Mouse (Mus musculus): ENCODE measurements around the gene Pip4k2c. TPM values are rescaled to one million over a fixed set of nuclear protein-coding genes. Genes with fewer than 3 reads are reported as not detected.

Pip4k2c gene
- polyA plus RNA-seq, 1 experiment from 2014 or later = 17.9 TPM

DNA sequence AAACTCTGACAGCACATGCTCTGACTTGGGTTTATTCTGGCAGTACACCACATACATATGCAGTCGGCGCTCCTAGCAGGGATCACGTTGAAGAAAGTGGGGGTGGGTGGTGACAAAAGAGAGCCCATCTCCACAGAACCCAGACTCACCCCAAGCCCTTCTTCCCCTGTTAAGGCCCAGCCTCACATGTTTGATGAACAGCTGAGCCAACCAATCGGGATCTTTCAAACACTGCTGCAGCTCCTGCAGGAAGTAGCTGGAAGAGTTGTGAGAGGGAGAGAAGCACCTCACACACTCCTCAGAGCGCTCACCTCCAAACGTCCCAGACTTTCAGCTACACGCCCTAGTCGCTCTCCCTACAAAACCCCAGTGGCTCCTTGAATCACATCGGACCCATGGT is 26.3 kb downstream of the Pip4k2c start:
- H3K9me3 ChIP-seq = peaks cover 3% of the 10 kb centered on the region; the same call in 1 of the 2 replicates
- H3K36me3 ChIP-seq = peaks cover 33% of the 10 kb centered on the region
- H3K4me3 ChIP-seq = no peak overlapping the region
- WGBS = 67% methylated on average over 9 of the region's 9 CpGs
- H3K27ac ChIP-seq = no peak overlapping the region
- DNase-seq (ENCODE audit: low spot score) = no peak
- peaks cover 67% of the 10 kb centered on the region for H3K4me1 ChIP-seq (replicated peaks)
- peaks cover 61% of the 10 kb centered on the region for H3K27me3 ChIP-seq (ENCODE audit: insufficient read depth, poor library complexity, severe bottlenecking)

DNA sequence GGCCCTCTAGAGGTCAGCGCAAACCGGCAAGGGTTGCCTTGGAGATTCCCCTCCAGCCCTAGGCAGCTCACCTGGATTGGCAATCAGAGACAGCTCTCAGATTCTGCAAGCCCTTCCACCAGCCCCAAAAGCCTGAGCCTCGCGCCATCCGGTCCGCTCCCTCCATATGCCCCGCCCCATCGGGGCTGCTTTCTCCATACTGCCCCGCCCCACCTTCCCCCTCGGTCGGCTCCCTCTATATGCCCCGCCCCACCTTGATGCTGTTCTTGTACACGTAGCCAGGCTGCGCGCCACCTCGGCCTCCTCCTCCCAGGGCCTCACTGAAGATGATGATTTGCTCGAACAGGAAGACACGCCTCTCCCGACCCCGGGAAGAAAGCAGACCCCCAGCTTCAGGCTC is 27.6 kb downstream of the Pip4k2c start:
- no peak for DNase-seq (ENCODE audit: low spot score)
- 0 out of 2 replicates have a peak overlapping the region, but pooled peaks have one; percentile 45 for H3K27ac ChIP-seq
- 14% methylated on average over 20 of the region's 20 CpGs for WGBS
- H3K27me3 ChIP-seq (ENCODE audit: insufficient read depth, poor library complexity, severe bottlenecking) = peaks cover 75% of the 10 kb centered on the region
- peaks cover 33% of the 10 kb centered on the region for H3K36me3 ChIP-seq
- H3K9me3 ChIP-seq = peaks cover 3% of the 10 kb centered on the region; the same call in 1 of the 2 replicates
- peaks cover 66% of the 10 kb centered on the region for H3K4me1 ChIP-seq (replicated peaks)
- peak overlapping the region; percentile 27 for H3K4me3 ChIP-seq

DNA sequence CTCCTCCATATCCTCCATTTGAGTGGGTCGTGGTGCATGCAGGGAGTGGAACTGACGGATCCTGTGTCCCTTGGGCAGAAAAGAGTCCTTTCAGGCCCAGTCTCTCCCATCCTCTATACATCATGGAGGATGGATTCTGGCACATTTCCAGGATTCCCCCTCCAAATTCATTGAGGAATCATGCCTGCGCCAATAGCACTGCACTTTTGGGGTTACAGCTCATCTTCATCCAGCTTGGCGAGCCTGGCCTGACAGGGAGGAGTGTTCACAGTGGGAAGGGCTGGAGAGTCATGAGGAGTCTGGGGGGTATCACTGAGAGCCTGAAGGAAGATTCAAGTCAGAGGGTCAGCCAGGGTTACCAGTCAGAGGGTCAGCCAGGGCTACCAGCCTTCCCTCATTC is 28.8 kb downstream of the Pip4k2c start:
- DNase-seq (ENCODE audit: low spot score) = no peak
- H3K27me3 ChIP-seq (ENCODE audit: insufficient read depth, poor library complexity, severe bottlenecking) = peaks cover 86% of the 10 kb centered on the region
- peaks cover 67% of the 10 kb centered on the region for H3K4me1 ChIP-seq (replicated peaks)
- H3K36me3 ChIP-seq = peaks cover 33% of the 10 kb centered on the region
- peaks cover 3% of the 10 kb centered on the region; the same call in 1 of the 2 replicates for H3K9me3 ChIP-seq
- H3K4me3 ChIP-seq = no peak overlapping the region
- no peak overlapping the region for H3K27ac ChIP-seq
- 91% methylated on average over 4 of the region's 4 CpGs for WGBS

DNA sequence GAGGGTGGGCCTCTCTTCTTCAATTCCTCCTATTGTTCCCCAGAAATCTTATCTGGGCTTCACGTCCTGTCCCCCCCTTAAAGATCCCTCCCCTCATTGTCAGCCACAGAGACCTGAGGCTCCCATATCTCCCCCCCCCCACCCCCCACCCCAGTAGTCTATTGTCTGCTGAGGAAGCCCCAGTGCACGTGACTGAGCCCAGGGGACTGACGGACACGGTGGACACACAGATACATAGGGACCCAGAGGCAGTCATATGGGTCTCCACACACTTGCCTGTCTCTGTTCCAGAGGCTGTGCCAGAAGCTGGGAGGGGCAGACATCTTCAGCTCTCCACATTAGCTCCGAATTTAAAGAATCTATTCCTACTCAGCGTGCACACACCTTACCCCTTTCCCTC is 29.8 kb downstream of the Pip4k2c start:
- WGBS = 71% methylated on average over 6 of the region's 6 CpGs
- no peak overlapping the region for H3K27ac ChIP-seq
- H3K4me1 ChIP-seq (replicated peaks) = peaks cover 70% of the 10 kb centered on the region
- peaks cover 96% of the 10 kb centered on the region for H3K27me3 ChIP-seq (ENCODE audit: insufficient read depth, poor library complexity, severe bottlenecking)
- no peak overlapping the region for H3K4me3 ChIP-seq
- peaks cover 26% of the 10 kb centered on the region for H3K36me3 ChIP-seq
- no peak for DNase-seq (ENCODE audit: low spot score)
- no peaks in the 10 kb centered on the region for H3K9me3 ChIP-seq

DNA sequence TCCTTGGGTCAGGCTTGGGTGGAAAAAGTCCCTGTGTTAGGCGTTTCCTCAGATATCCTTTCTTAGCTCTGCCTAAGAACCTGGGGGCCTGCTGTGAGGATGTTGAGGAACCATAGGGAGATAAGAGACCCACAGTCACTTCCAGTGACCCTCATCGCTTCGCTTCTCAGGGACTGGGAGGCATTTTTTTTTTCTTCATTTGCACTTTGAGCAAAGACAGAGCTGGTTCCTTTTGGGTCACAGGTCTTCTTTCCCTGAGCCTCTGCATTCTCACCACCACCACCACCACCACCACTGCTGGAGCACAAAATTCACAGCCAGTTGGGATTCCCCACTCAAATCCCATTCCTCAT is 30.7 kb downstream of the Pip4k2c start:
- Histone ChIP-seq H3K36me3 (peaks cover 19% of the 10 kb centered on the region), H3K27me3 (ENCODE audit: insufficient read depth, poor library complexity, severe bottlenecking) (peaks cover 99% of the 10 kb centered on the region), H3K27ac (no peak overlapping the region), H3K4me1 (replicated peaks) (peaks cover 71% of the 10 kb centered on the region), H3K4me3 (peak overlapping the region; percentile 35; the same call in 1 of the 2 replicates), H3K9me3 (no peaks in the 10 kb centered on the region)
- WGBS = 9% methylated on average over 3 of the region's 3 CpGs
- DNase-seq (ENCODE audit: low spot score) = no peak

DNA sequence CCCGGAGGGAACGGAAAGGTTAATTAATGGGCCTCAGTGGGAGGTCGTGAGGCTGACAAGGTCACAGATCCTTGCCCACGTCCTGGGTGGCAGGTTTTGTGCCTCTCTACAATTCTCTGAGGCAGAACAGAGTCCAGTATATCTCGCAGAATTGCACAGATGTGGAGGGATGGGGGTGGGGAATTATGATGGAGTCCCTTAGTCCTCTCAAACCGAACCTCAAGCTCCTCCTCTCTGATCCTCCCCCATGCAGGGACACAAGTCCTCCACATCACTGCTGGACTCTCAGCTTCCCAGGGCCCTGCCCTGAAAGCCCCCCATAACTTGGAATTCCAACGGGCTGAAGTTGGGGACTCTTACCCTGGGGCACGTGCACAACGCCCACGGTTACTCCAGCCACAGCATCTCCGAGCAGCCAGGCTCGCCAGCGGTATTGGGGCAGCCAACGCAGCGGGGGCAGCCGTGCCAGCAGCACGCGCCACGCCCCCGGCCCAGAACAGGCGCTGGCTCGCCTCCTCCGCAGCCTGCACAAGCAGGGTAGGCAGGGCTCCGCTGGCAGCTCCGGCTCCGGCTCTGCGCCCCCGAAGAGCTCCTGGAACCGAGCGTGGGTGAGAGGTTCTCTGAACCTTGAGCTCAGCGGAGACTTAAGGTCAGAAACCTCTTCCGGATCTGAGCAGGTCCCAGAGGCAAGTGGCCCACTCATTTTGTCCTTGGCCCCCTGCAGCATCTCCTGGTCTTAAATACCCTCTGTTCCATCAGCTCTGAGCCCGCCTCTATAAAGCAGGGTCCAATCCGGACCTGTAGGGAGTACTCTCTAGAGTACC is 31.3 kb downstream of the Pip4k2c start, which contains the start of gene Slc26a10:
Gene Slc26a10 (minus strand): TSS at position 775 of the 824 bp plus-strand sequence.
- no peaks in the 10 kb centered on the region for H3K9me3 ChIP-seq
- H3K27ac ChIP-seq = no peak within 1 kb of the TSS
- H3K4me3 ChIP-seq = peak within 1 kb of the TSS; percentile 35
- H3K36me3 ChIP-seq = peaks cover 17% of the 10 kb centered on the region
- WGBS = 2% methylated on average over 34 of the region's 34 CpGs
- H3K27me3 ChIP-seq (ENCODE audit: insufficient read depth, poor library complexity, severe bottlenecking) = peaks cover 96% of the 10 kb centered on the region
- peaks cover 65% of the 10 kb centered on the region for H3K4me1 ChIP-seq (replicated peaks)
- peak; percentile 35 for DNase-seq (ENCODE audit: low spot score)

DNA sequence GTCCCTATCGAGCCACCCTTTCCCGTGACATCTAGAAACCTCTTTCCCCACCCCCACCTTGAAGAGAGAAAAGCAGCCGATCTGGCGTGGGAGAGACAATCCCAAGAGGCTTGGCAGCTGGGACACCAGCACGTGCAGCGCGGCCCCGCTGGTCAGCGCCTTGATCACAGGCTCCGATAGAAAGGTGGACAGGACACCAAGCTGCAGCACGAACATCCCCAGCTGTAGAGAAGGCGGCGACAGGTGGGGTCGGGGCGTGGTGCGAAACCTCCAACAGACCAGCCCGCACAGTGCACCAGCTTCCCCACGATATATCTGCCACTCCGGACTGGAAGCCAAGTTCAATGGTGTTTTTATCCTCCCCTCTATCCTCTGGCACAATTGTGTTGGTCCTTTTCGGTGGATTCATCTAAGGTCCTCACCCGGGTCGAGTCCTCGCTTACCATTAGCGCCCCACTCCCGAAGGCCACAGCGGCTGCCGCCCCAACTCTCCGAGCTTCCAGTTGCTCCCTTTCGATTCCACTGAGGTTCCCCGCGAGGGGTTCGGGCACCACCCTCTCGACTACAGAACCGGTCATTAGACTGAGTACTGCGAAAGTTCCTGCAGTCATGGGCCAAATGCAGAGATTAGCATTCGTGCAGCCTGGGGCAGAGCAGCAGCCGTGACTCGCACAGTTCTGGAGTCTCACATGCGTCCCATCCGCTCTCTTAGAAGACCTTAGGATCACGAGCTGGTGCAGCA is 32.9 kb downstream of the Pip4k2c start:
- 4% methylated on average over 41 of the region's 41 CpGs for WGBS
- H3K36me3 ChIP-seq = peaks cover 9% of the 10 kb centered on the region
- H3K4me3 ChIP-seq = peak overlapping the region; percentile 48
- H3K9me3 ChIP-seq = no peaks in the 10 kb centered on the region
- H3K27me3 ChIP-seq (ENCODE audit: insufficient read depth, poor library complexity, severe bottlenecking) = peaks cover 89% of the 10 kb centered on the region
- peaks cover 49% of the 10 kb centered on the region for H3K4me1 ChIP-seq (replicated peaks)
- no peak overlapping the region for H3K27ac ChIP-seq
- DNase-seq (ENCODE audit: low spot score) = peak; percentile 39

DNA sequence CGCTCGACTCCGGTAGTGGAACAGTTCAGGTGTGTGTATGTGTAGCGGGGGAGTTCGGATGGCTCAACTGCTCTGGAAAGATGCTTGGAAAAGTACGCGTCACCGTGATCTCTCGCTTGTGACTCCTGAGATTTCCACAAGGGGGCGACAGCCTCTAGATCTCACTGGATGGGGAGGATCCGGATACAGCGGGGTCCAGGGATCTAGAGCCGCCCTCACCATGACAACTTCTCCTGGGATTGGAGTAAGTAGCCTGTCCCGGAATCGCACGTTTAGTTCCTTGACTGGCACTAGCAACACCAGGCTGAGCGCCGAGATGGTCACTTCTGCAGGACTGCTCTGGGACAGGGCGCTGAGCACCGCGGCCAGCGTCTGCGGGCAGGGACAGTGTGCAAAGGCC is 33.7 kb downstream of the Pip4k2c start:
- Histone ChIP-seq H3K36me3 (0 out of 2 replicates have a peak, but pooled peaks cover 3% of the 10 kb centered on the region), H3K27me3 (ENCODE audit: insufficient read depth, poor library complexity, severe bottlenecking) (peaks cover 82% of the 10 kb centered on the region), H3K27ac (no peak overlapping the region), H3K9me3 (no peaks in the 10 kb centered on the region), H3K4me3 (peak overlapping the region; percentile 48), H3K4me1 (replicated peaks) (peaks cover 45% of the 10 kb centered on the region)
- peak; percentile 89 for DNase-seq (ENCODE audit: low spot score)
- 1% methylated on average over 23 of the region's 23 CpGs for WGBS

DNA sequence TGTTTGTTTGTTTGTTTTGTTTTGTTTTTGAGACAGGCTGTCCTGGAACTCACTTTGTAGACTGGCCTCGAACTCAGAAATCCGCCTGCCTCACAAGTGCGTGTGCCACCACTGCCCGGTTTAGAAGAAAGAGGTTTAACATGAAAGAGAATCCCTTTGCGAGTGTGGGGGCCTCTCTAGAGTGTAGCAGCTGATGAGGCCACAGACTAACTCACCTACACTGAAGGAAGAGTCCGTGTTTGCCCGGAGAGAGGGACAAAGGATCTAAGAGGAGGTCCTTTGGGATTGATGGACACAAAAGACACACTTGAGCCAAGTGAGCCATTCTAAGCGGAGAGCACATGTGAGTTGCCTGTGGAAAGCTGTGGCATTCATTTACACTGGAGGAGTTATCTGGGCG is 34.1 kb downstream of the Pip4k2c start:
- Histone ChIP-seq H3K27ac (no peak overlapping the region), H3K27me3 (ENCODE audit: insufficient read depth, poor library complexity, severe bottlenecking) (peaks cover 78% of the 10 kb centered on the region)

DNA sequence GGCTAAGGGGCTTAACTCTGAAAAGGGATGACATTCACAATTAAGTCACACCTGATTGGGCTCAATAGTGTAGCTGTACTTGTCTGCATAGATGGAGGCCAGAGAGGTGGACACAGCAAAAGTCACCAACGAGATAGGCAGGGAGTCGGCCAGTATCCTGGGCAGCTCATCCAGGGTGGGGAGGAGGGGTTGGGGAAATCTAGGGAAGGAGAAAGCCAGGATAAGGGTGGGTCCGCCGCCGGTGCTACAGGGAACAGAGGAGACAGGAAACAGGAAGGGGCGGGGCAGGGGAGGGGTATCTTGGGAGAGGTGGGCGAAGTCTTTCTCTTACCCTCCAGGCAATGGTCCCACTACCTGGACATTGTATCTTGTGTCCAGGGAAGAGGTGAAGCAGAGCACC is 34.6 kb downstream of the Pip4k2c start:
- WGBS = 5% methylated on average over 7 of the region's 7 CpGs
- no peak for DNase-seq (ENCODE audit: low spot score)
- Histone ChIP-seq H3K4me1 (replicated peaks) (peaks cover 45% of the 10 kb centered on the region), H3K9me3 (no peaks in the 10 kb centered on the region), H3K27ac (no peak overlapping the region), H3K4me3 (peak overlapping the region; percentile 27), H3K27me3 (ENCODE audit: insufficient read depth, poor library complexity, severe bottlenecking) (peaks cover 78% of the 10 kb centered on the region), H3K36me3 (no peaks in the 10 kb centered on the region)

More for the DNA sequence above, 34.1 kb downstream of the Pip4k2c start:
- Histone ChIP-seq H3K9me3 (no peaks in the 10 kb centered on the region), H3K4me3 (peak overlapping the region; percentile 48), H3K4me1 (replicated peaks) (peaks cover 45% of the 10 kb centered on the region), H3K36me3 (no peaks in the 10 kb centered on the region)
- WGBS = 20% methylated on average over 9 of the region's 9 CpGs
- no peak for DNase-seq (ENCODE audit: low spot score)

DNA sequence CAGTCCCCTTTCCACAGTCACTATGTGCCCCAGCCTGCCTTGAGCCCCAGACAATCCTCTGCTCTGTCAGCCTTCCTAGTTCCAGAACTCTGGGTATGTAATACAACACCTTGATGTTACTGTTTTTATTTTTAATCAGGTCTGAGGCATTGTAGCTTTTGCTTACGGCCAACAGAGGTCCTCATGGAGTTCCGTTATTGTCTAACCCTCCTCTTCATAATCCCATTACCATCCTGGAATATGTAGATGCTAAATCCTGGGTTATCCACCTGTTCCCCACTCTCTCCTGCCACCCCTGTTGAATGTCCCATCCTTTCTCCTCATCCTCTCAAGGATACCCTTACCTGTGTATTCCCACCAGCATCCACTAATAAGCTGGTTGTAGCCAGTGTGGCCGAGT is 35.2 kb downstream of the Pip4k2c start:
- H3K27me3 ChIP-seq (ENCODE audit: insufficient read depth, poor library complexity, severe bottlenecking) = peaks cover 78% of the 10 kb centered on the region
- no peak for DNase-seq (ENCODE audit: low spot score)
- 36% methylated on average over 3 of the region's 3 CpGs for WGBS

DNA sequence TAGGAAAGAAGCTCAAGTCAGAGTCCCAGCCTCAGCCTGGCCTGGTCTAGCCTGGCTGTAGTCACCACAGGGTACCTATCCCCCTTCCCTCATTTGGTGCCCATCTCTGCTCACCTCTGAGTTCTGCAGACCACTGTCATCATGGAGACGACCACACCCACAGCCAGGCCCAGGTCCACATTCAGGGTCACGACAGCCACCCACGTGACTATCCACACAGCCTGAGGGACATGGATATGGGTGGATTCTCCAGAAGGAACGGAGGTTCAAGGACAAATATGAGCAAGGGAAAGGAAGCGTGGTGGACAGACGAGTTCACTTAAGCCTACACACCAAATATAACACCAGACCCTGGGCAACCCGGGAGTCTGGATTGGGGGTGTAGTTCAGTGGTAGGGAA is 37.2 kb downstream of the Pip4k2c start:
- DNase-seq (ENCODE audit: low spot score) = no peak
- 89% methylated on average over 7 of the region's 7 CpGs for WGBS
- Histone ChIP-seq H3K27ac (no peak overlapping the region), H3K4me3 (no peak overlapping the region), H3K36me3 (no peaks in the 10 kb centered on the region), H3K9me3 (no peaks in the 10 kb centered on the region), H3K27me3 (ENCODE audit: insufficient read depth, poor library complexity, severe bottlenecking) (peaks cover 78% of the 10 kb centered on the region), H3K4me1 (replicated peaks) (peaks cover 45% of the 10 kb centered on the region)

More for the DNA sequence above, 35.2 kb downstream of the Pip4k2c start:
- H3K36me3 ChIP-seq = no peaks in the 10 kb centered on the region
- H3K4me1 ChIP-seq (replicated peaks) = peaks cover 45% of the 10 kb centered on the region
- H3K27ac ChIP-seq = no peak overlapping the region
- H3K9me3 ChIP-seq = no peaks in the 10 kb centered on the region
- H3K4me3 ChIP-seq = 0 out of 2 replicates have a peak overlapping the region, but pooled peaks have one; percentile 27
